Comparison of ENCODE assay signal across 26 mouse cellular contexts in the genomic region with DNA sequence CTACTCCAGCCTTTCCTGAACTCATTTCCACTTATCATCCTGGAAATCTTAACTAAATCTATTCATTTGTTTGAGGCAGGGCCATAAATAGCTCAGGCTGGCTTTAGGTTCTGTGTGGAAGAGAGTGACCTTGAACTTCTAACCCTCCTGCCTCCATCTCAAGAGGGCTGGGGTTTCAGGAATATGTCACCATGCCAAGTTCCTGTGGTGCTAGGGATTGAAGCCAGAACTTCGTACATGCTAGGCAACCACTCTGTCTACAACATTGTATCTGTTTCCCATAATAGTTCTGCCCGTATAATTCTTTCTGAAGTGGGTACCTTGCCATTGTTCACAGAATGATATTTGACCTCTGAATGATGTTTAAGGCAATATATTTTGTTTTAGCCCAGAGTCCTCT.
A peak's percentile ranks its signal among the peaks of the same experiment; 100 is the strongest.
DNase-seq lines count a peak whose midpoint lies in the region; ATAC-seq and TF ChIP-seq lines count a peak whose summit lies in the region.
"Had no signal": no experiment of that assay in that cellular context is flagged by ENCODE, and none has a peak within 500 bp of the region (broad histone marks: within the 10 kb centered on the region; RNA-seq: fewer than 3 reads in every experiment).

No protein-coding gene starts in this region.

- no peaks in the 10 kb centered on the region for H3K9me3 ChIP-seq in heart, embryonic 13.5 days
- H3K9me3 ChIP-seq: embryonic facial prominence, embryonic 15.5 days; forebrain, embryonic 15.5 days; kidney, embryonic 15.5 days; limb, embryonic 10.5 days had no signal

- TF ChIP-seq CTCF in liver, adult 2 months (IDR thresholded peaks at IDR 0.05; ENCODE audit: low read depth, low read length), result no peak

- H3K4me1 ChIP-seq in liver, adult 2 months (ENCODE audit: control insufficient read depth, insufficient read depth, low read length), result no peaks in the 10 kb centered on the region
- H3K4me1 ChIP-seq in heart, embryonic 13.5 days, result peaks cover 12% of the 10 kb centered on the region; the same call in 1 of the 2 replicates
- H3K4me1 ChIP-seq: embryonic facial prominence, embryonic 15.5 days; forebrain, embryonic 15.5 days; kidney, embryonic 15.5 days; limb, embryonic 10.5 days had no signal

- H3K27ac ChIP-seq in liver, adult 2 months (replicated peaks; ENCODE audit: insufficient read depth, low read depth, low read length), result no peak overlapping the region
- H3K27ac ChIP-seq in heart, embryonic 13.5 days (replicated peaks), result peak overlapping the region; percentile 56
- H3K27ac ChIP-seq: embryonic facial prominence, embryonic 15.5 days; forebrain, embryonic 15.5 days; hindbrain, postnatal 0 days; kidney, embryonic 15.5 days; left cerebral cortex, adult 2 months; limb, embryonic 10.5 days; stomach, postnatal 0 days had no signal

- TF ChIP-seq POLR2A in liver, adult 2 months (IDR thresholded peaks at IDR 0.05; ENCODE audit: extremely low read depth, insufficient read depth, low read length), result no peak

- no peaks in the 10 kb centered on the region for H3K79me2 ChIP-seq in liver, adult 2 months (ENCODE audit: control insufficient read depth, insufficient read depth, low read length)

- no peak overlapping the region for H3K4me2 ChIP-seq in heart, embryonic 13.5 days
- H3K4me2 ChIP-seq: embryonic facial prominence, embryonic 15.5 days; forebrain, embryonic 15.5 days; kidney, embryonic 15.5 days; liver, embryonic 11.5 days; midbrain, embryonic 11.5 days had no signal

- no peak overlapping the region for H3K4me3 ChIP-seq in liver, adult 2 months (ENCODE audit: insufficient read depth, low read depth, low read length)
- H3K4me3 ChIP-seq in heart, embryonic 13.5 days, result no peak overlapping the region
- H3K4me3 ChIP-seq: embryonic facial prominence, embryonic 15.5 days; forebrain, embryonic 15.5 days; kidney, embryonic 15.5 days; left cerebral cortex, adult 2 months; limb, embryonic 10.5 days had no signal

- WGBS in liver, adult 2 months, result 54% methylated on average over 2 of the region's 2 CpGs
- 32% methylated on average over 2 of the region's 2 CpGs for WGBS in heart, embryonic 13.5 days

- no peaks in the 10 kb centered on the region for H3K36me3 ChIP-seq in liver, adult 2 months (ENCODE audit: control insufficient read depth, insufficient read depth, low read length)
- no peaks in the 10 kb centered on the region for H3K36me3 ChIP-seq in heart, embryonic 13.5 days
- H3K36me3 ChIP-seq: embryonic facial prominence, embryonic 15.5 days; forebrain, embryonic 15.5 days; kidney, embryonic 15.5 days; limb, embryonic 10.5 days had no signal

- peak; percentile 51; the same call in 1 of the 2 replicates for ATAC-seq in heart, embryonic 13.5 days (ENCODE audit: extremely low read depth, insufficient number of reproducible peaks, low FRiP score, low TSS enrichment)
- ATAC-seq: activated CD4-positive, CD25-positive, alpha-beta regulatory T cell, adult 4 months; CD4-positive, CD25-positive, alpha-beta regulatory T cell, adult 4 months; forebrain, embryonic 15.5 days; hindbrain, postnatal 0 days; intestine, embryonic 16.5 days; liver, postnatal 0 days; lung, postnatal 0 days; Patski had no signal

- DNase-seq in cerebellum, postnatal 14 days, result peak; percentile 1 to 13
- no peak for DNase-seq in cerebellum, postnatal 25 days
- DNase-seq in liver, adult 2 months (ENCODE audit: extremely low read depth, low read depth, low spot score), result peak; percentile 2
- no peak for DNase-seq in liver
- peak; percentile 44 for DNase-seq in heart, postnatal 4 days
- DNase-seq in Muller cell, postnatal 12 days (ENCODE audit: inconsistent ontology term), result no peak
- DNase-seq in frontal cortex, adult 2 months (ENCODE audit: extremely low spot score in 1 of 2, low spot score in 1 of 2), result no peak
- DNase-seq: adrenal gland, postnatal 10 days; cerebellum, adult 2 months; gastrocnemius, postnatal 10 days; liver, postnatal 0 days had no signal

- no peak overlapping the region for H3K9ac ChIP-seq in liver, adult 2 months (ENCODE audit: low read depth, low read length)
- no peak overlapping the region for H3K9ac ChIP-seq in heart, embryonic 13.5 days
- H3K9ac ChIP-seq: embryonic facial prominence, embryonic 15.5 days; forebrain, embryonic 15.5 days; kidney, embryonic 15.5 days; liver, postnatal 0 days had no signal

- no peaks in the 10 kb centered on the region for H3K27me3 ChIP-seq in liver, adult 2 months (ENCODE audit: control insufficient read depth, insufficient read depth, low read length)
- no peaks in the 10 kb centered on the region for H3K27me3 ChIP-seq in heart, embryonic 13.5 days (replicated peaks)
- H3K27me3 ChIP-seq: embryonic facial prominence, embryonic 15.5 days; forebrain, embryonic 15.5 days; kidney, embryonic 15.5 days had no signal

Comparison
In these comparisons a context has a peak if more than half of its experiments do, and no peak if none do; other contexts are left out.
1. DNase-seq: peak in cerebellum, postnatal 14 days (2 of 2), liver, adult 2 months (single experiment) and heart, postnatal 4 days (single experiment); none in cerebellum, postnatal 25 days (0 of 2), liver (single experiment), Muller cell, postnatal 12 days (single experiment) and frontal cortex, adult 2 months (0 of 2).